Mouse (Mus musculus) kidney, adult 8-10 months (tissue): ENCODE measurements at regions not wholly inside any gene's neighbourhood (a gene's known extent, or its start where the extent isn't known, plus 50 kb on each side); places are given as distances from the start of the nearest gene placed in this dataset.

Experiments
- DNase-seq, 2 experiments: peaks; one replicate each; pipeline ENCODE4 v3.0.0; 2022

- no peak for DNase-seq
These were observed 73.0 kb upstream of the Lin7a start for GRCm38 (mm10) chr10:107198460-107198859.

- peak in 1 of 2 experiments; percentile 52 for DNase-seq
These were observed 70.4 kb upstream of the Lin7a start for GRCm38 (mm10) chr10:107201051-107201450.

GRCm38 (mm10) chr10:107205085-107205717 is 66.3 kb upstream of the Lin7a start:
- peak in 1 of 2 experiments; percentile 4 for DNase-seq

GRCm38 (mm10) chr10:107209927-107210326 is 61.6 kb upstream of the Lin7a start:
- no peak for DNase-seq

- no peak for DNase-seq
These were observed 58.4 kb upstream of the Lin7a start for GRCm38 (mm10) chr10:107213071-107213470.

GRCm38 (mm10) chr10:107213541-107214340 is 57.7 kb upstream of the Lin7a start:
- DNase-seq: no peak

GRCm38 (mm10) chr10:107214741-107215230 is 56.7 kb upstream of the Lin7a start:
- no peak for DNase-seq

GRCm38 (mm10) chr10:107215611-107216520 is 55.6 kb upstream of the Lin7a start:
- no peak for DNase-seq

- DNase-seq: no peak
These were observed 54.7 kb upstream of the Lin7a start for GRCm38 (mm10) chr10:107216756-107217155.

GRCm38 (mm10) chr10:107217376-107218235 is 53.9 kb upstream of the Lin7a start:
- no peak for DNase-seq

- DNase-seq: no peak
These were observed 52.5 kb upstream of the Lin7a start for GRCm38 (mm10) chr10:107218861-107219430.

- no peak for DNase-seq
These were observed 51.7 kb upstream of the Lin7a start for GRCm38 (mm10) chr10:107219621-107220370.

- no peak for DNase-seq
These were observed 51.0 kb upstream of the Lin7a start for GRCm38 (mm10) chr10:107220501-107220900.

GRCm38 (mm10) chr10:107221151-107221650 is 50.3 kb upstream of the Lin7a start:
- DNase-seq: no peak
